Mouse (Mus musculus): ENCODE results near the gene 1700025G04Rik. TPM values are rescaled to one million over a fixed set of nuclear protein-coding genes. Genes with fewer than 3 reads are reported as not detected.

The 1700025G04Rik gene
- total and polyA plus RNA-seq, 3 experiments, result 0.16 TPM; not detected in 2

- DNase-seq (ENCODE audit: low spot score), result no peak
- H3K9me3 ChIP-seq (replicated peaks), result peaks cover 49% of the 10 kb centered on the region
- TF ChIP-seq CTCF (IDR thresholded peaks at IDR 0.05; ENCODE audit: low read depth, low read length) (no peak), GATA1 (IDR thresholded peaks at IDR 0.05; ENCODE audit: borderline replicate concordance, low read length) (no peak), TAL1 (conservative IDR thresholded peaks at IDR 0.05; ENCODE audit: low read depth, low read length) (no peak), POLR2AphosphoS5 (IDR thresholded peaks at IDR 0.05; ENCODE audit: insufficient replicate concordance, low read depth, low read length) (no peak)
- ATAC-seq (ENCODE audit: extremely low read depth, insufficient number of reproducible peaks, low FRiP score, poor library complexity, severe bottlenecking), result no peak
- no peaks in the 10 kb centered on the region for H3K36me3 ChIP-seq (replicated peaks)
- H3K4me1 ChIP-seq (ENCODE audit: insufficient read depth, low read depth, low read length), result no peaks in the 10 kb centered on the region
- no peak overlapping the region for H3K4me3 ChIP-seq (ENCODE audit: low read depth, low read length)
- no peaks in the 10 kb centered on the region for H3K27me3 ChIP-seq (ENCODE audit: insufficient read depth, low read length)
Observed at GRCm38 (mm10) chr1:151944457-151945223, 145.3 kb downstream of the 1700025G04Rik start.

- no peaks in the 10 kb centered on the region for H3K36me3 ChIP-seq (replicated peaks)
- H3K4me3 ChIP-seq (ENCODE audit: low read depth, low read length), result no peak overlapping the region
- H3K27me3 ChIP-seq (ENCODE audit: insufficient read depth, low read length), result no peaks in the 10 kb centered on the region
- ATAC-seq (ENCODE audit: extremely low read depth, insufficient number of reproducible peaks, low FRiP score, poor library complexity, severe bottlenecking) (no peak), DNase-seq (ENCODE audit: low spot score) (no peak)
- TF ChIP-seq CTCF (IDR thresholded peaks at IDR 0.05; ENCODE audit: low read depth, low read length), result no peak
- no peak for TF ChIP-seq GATA2 (IDR thresholded peaks at IDR 0.05; ENCODE audit: borderline replicate concordance, low read depth, low read length)
- no peak for TF ChIP-seq GATA1 (IDR thresholded peaks at IDR 0.05; ENCODE audit: borderline replicate concordance, low read length)
- no peak for TF ChIP-seq POLR2AphosphoS5 (IDR thresholded peaks at IDR 0.05; ENCODE audit: insufficient replicate concordance, low read depth, low read length)
- no peak for TF ChIP-seq TAL1 (conservative IDR thresholded peaks at IDR 0.05; ENCODE audit: low read depth, low read length)
- H3K9me3 ChIP-seq (replicated peaks), result peaks cover 55% of the 10 kb centered on the region
- no peaks in the 10 kb centered on the region for H3K4me1 ChIP-seq (ENCODE audit: insufficient read depth, low read depth, low read length)
Observed at GRCm38 (mm10) chr1:151943681-151944237, 146.2 kb downstream of the 1700025G04Rik start.

- ATAC-seq (ENCODE audit: extremely low read depth, insufficient number of reproducible peaks, low FRiP score, poor library complexity, severe bottlenecking), result no peak
- peaks cover 56% of the 10 kb centered on the region for H3K9me3 ChIP-seq (replicated peaks)
- no peak overlapping the region for H3K4me3 ChIP-seq (ENCODE audit: low read depth, low read length)
- no peaks in the 10 kb centered on the region for H3K36me3 ChIP-seq (replicated peaks)
- TF ChIP-seq CTCF (IDR thresholded peaks at IDR 0.05; ENCODE audit: low read depth, low read length) (no peak), POLR2AphosphoS5 (IDR thresholded peaks at IDR 0.05; ENCODE audit: insufficient replicate concordance, low read depth, low read length) (no peak), GATA1 (IDR thresholded peaks at IDR 0.05; ENCODE audit: borderline replicate concordance, low read length) (no peak), GATA2 (IDR thresholded peaks at IDR 0.05; ENCODE audit: borderline replicate concordance, low read depth, low read length) (no peak), TAL1 (conservative IDR thresholded peaks at IDR 0.05; ENCODE audit: low read depth, low read length) (no peak)
- DNase-seq (ENCODE audit: low spot score), result no peak
- no peaks in the 10 kb centered on the region for H3K4me1 ChIP-seq (ENCODE audit: insufficient read depth, low read depth, low read length)
- H3K27me3 ChIP-seq (ENCODE audit: insufficient read depth, low read length), result no peaks in the 10 kb centered on the region
Observed at GRCm38 (mm10) chr1:151942972-151943654, 146.8 kb downstream of the 1700025G04Rik start.

- Histone ChIP-seq H3K4me3 (ENCODE audit: low read depth, low read length) (no peak overlapping the region), H3K4me1 (ENCODE audit: insufficient read depth, low read depth, low read length) (no peaks in the 10 kb centered on the region), H3K9me3 (replicated peaks) (peaks cover 52% of the 10 kb centered on the region), H3K36me3 (replicated peaks) (no peaks in the 10 kb centered on the region), H3K27me3 (ENCODE audit: insufficient read depth, low read length) (no peaks in the 10 kb centered on the region)
- TF ChIP-seq POLR2AphosphoS5 (IDR thresholded peaks at IDR 0.05; ENCODE audit: insufficient replicate concordance, low read depth, low read length) (no peak), GATA1 (IDR thresholded peaks at IDR 0.05; ENCODE audit: borderline replicate concordance, low read length) (no peak), CTCF (IDR thresholded peaks at IDR 0.05; ENCODE audit: low read depth, low read length) (no peak), GATA2 (IDR thresholded peaks at IDR 0.05; ENCODE audit: borderline replicate concordance, low read depth, low read length) (no peak), TAL1 (conservative IDR thresholded peaks at IDR 0.05; ENCODE audit: low read depth, low read length) (no peak)
- ATAC-seq (ENCODE audit: extremely low read depth, insufficient number of reproducible peaks, low FRiP score, poor library complexity, severe bottlenecking) (no peak), DNase-seq (ENCODE audit: low spot score) (no peak)
Observed at GRCm38 (mm10) chr1:151939987-151940386, 149.9 kb downstream of the 1700025G04Rik start.

- no peak overlapping the region for H3K4me3 ChIP-seq (ENCODE audit: low read depth, low read length)
- peaks cover 50% of the 10 kb centered on the region for H3K9me3 ChIP-seq (replicated peaks)
- no peaks in the 10 kb centered on the region for H3K4me1 ChIP-seq (ENCODE audit: insufficient read depth, low read depth, low read length)
- ATAC-seq (ENCODE audit: extremely low read depth, insufficient number of reproducible peaks, low FRiP score, poor library complexity, severe bottlenecking) (no peak), DNase-seq (ENCODE audit: low spot score) (no peak)
- H3K36me3 ChIP-seq (replicated peaks), result no peaks in the 10 kb centered on the region
- no peaks in the 10 kb centered on the region for H3K27me3 ChIP-seq (ENCODE audit: insufficient read depth, low read length)
- TF ChIP-seq CTCF (IDR thresholded peaks at IDR 0.05; ENCODE audit: low read depth, low read length) (no peak), GATA1 (IDR thresholded peaks at IDR 0.05; ENCODE audit: borderline replicate concordance, low read length) (no peak), POLR2AphosphoS5 (IDR thresholded peaks at IDR 0.05; ENCODE audit: insufficient replicate concordance, low read depth, low read length) (no peak), GATA2 (IDR thresholded peaks at IDR 0.05; ENCODE audit: borderline replicate concordance, low read depth, low read length) (no peak), TAL1 (conservative IDR thresholded peaks at IDR 0.05; ENCODE audit: low read depth, low read length) (no peak)
Observed at GRCm38 (mm10) chr1:151939510-151939909, 150.4 kb downstream of the 1700025G04Rik start.

GRCm38 (mm10) chr1:151933605-151934004, 156.3 kb downstream of the 1700025G04Rik start:
- ATAC-seq (ENCODE audit: extremely low read depth, insufficient number of reproducible peaks, low FRiP score, poor library complexity, severe bottlenecking) (no peak), DNase-seq (ENCODE audit: low spot score) (no peak)
- H3K27me3 ChIP-seq (ENCODE audit: insufficient read depth, low read length), result no peaks in the 10 kb centered on the region
- H3K9me3 ChIP-seq (replicated peaks), result peaks cover 42% of the 10 kb centered on the region
- H3K36me3 ChIP-seq (replicated peaks), result no peaks in the 10 kb centered on the region
- no peak overlapping the region for H3K4me3 ChIP-seq (ENCODE audit: low read depth, low read length)
- TF ChIP-seq TAL1 (conservative IDR thresholded peaks at IDR 0.05; ENCODE audit: low read depth, low read length) (no peak), GATA2 (IDR thresholded peaks at IDR 0.05; ENCODE audit: borderline replicate concordance, low read depth, low read length) (no peak), POLR2AphosphoS5 (IDR thresholded peaks at IDR 0.05; ENCODE audit: insufficient replicate concordance, low read depth, low read length) (no peak), GATA1 (IDR thresholded peaks at IDR 0.05; ENCODE audit: borderline replicate concordance, low read length) (no peak), CTCF (IDR thresholded peaks at IDR 0.05; ENCODE audit: low read depth, low read length) (no peak)
- no peaks in the 10 kb centered on the region for H3K4me1 ChIP-seq (ENCODE audit: insufficient read depth, low read depth, low read length)

Measured in G1E (cell line).